Mouse (Mus musculus) layer of hippocampus, postnatal 36 days (tissue): ENCODE measurements around the gene 4930568D16Rik. TPM values are rescaled to one million over a fixed set of nuclear protein-coding genes. Genes with fewer than 3 reads are reported as not detected.
A peak's percentile ranks its signal among the peaks of the same experiment; 100 is the strongest.

Source experiments
- DNase-seq, 2 experiments: peaks; one replicate each; pipeline ENCODE4 v3.0.0; 2022
- total RNA-seq, 2 experiments: library from RNA; stranded (reverse); gene quantifications; 2 replicates each; pipeline ENCODE4 v1.2.3; 2021

The 4930568D16Rik gene
- total RNA-seq: not detected

DNA sequence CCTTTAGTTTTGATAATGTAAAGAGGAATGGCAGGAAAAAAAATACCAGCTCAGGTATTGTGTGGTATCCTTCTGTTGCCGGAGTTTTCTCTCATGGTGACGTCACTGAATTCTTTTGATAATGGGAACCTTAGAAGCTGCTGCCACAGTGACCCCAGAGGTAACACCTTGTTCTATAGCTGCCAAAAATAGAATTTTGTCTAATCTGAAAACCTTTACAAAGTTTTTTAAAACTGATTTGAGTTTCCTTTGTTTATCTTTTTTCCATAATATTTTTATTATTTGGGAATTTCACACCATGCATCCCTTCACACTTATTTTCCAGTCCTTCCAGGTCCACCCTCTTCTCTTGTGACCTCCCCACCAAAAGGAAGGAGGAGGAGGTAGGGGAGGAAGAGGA lies at the start of gene 4930568D16Rik:
Gene 4930568D16Rik (minus strand): TSS at position 101 of the 400 bp plus-strand sequence.
- DNase-seq: no peak

DNA sequence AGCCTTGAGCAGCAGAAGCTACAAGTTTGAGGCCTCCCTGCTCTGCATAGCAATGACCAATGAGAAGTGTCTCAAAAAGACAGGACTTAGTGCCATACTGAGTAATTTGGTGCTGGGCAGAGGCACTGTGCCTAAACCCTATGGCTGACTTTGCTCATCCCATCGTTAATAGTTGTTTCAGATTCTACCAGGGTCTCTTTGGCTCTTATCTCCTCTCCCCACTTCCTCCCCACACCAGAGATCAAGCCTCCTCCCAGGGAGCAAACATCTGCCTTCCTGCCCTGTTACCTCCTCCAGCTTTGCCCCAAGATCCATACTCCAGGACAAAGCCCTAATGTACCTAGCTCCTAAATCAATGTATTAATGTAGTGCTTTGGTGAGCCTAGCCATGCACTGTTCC lies 49.7 kb upstream of the 4930568D16Rik start:
- DNase-seq: no peak

DNA sequence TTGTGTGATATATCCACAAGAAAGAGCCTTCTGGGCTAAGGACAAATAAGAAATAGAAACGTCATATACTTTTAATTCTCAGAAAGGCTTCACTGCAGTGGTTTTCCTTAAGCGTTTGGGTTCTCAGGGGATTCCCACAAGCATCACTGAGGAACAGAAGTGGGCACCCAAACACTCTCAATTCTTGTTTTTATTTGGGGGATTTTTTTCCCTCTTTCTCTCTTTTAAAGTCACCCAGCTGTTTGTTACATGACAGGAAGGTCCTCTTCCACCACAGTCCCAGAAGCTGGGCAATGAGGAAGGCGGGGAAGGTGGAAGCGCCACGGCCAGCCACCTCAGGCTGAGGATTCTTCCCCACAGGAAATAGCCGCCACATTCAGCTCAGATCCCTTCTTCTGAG lies 48.9 kb upstream of the 4930568D16Rik start:
- DNase-seq: no peak

DNA sequence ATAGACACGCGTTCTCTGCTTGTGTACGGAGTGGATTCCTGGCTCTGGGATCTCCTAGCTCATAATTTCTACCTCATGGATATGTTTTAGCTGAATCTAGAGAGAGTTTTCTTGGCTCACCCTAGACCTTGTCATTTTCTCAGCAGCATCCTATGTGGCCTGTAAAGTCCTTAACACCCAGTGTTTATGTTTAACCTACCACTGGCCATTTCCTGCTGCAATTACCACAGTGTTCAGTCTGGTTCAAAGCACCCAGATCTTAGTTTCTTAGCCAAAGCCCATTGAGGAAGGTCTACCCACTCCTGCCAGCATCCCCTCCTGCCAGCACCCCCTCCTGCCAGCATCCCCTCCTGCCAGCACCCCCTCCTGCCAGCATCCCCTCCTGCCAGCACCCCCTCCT lies 45.3 kb upstream of the 4930568D16Rik start:
- no peak for DNase-seq

DNA sequence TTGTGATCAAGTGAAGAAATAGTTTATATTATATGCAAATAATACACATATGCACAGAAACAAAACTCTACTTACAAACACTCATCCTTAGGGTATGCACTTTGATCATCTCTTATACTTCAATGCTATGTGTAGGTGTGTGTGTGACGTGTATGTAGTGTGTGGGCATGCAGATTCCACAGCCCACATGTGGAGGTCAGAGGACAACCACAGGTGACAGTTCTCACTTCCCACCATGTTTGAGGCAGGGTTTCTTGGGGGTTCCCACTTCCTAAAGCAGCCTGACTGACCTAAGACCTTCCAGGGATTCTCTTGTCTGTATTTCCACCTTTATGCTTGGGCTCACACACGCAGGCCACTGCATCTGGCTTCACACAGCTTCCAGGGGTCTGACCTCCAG lies 44.7 kb upstream of the 4930568D16Rik start:
- no peak for DNase-seq

DNA sequence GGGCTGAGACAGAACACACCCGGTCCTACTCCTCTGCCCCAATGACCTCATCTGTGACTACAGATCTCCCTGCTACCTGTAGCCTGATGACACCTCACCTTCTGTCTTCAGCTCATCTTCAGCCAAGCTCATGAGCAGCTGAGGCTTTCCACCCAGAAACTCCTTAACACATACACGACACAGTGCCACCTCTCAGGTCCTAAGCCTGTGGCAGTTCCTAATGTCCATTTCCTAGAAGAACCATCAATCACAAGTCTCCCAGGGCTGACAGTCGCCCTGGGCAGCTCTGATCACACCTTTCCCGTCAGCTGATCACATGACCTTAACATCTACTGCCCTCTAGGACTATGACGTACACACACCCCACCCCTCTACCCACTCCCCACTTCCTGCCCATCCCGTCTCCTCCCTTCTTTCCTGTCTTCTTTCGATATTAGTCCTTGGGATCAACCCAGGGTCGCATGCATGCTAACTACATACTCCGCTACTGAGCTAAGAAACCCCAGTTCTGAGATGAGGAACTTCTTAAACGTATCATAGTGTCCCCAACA lies 44.2 kb upstream of the 4930568D16Rik start:
- DNase-seq: no peak

DNA sequence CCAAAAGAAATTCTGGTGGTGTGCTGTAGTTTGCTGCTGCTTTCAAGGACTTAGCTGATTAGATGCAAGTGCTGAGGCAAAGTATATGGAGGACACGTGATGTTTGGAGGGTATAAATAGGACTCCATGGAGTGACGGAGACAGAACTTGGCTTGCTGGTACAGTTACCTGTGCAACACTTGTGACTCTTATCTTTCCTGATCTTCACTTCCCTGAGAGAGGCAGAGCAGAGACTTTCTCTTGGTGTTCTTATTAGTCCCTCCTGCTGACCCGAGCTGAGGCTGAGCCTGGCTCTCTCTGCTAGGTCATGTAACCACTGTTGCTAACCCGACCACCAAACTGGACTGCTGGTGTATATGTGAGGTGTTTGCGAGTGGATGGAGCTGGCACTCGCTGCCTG lies 41.9 kb upstream of the 4930568D16Rik start:
- DNase-seq: no peak

DNA sequence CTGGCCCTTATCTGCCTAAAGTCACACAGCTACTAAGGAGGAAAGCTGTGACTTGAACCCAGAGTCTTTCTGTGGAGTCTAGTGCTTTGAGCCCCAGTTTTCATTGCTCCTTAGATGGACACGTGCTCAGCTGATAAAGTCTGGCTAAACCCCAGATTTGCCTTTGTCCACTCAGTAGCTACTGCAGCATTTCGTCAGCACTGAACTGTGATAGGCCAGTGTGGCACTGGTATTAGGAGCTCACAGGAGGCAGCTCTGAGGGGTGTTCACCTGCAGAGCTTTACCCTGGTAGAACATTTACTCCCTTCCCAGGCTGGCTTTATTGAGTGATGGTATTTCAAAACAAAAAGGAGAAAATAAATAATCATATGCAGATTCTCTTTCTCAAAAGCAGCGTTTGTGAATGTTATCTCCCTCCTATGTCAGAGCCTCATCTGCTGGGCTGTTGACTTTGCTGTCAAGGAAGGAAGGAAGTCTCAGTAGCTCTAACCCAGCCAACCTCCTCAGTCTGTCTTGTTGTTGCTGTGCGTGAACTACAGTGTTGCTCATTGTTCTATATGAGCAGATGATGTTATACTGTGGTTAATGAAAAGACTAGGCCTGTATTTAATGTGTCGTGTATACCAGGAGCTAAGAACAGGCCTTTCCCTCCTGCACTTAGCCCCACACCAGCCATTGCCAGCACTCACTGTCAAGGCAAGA lies 41.0 kb upstream of the 4930568D16Rik start:
- no peak for DNase-seq

DNA sequence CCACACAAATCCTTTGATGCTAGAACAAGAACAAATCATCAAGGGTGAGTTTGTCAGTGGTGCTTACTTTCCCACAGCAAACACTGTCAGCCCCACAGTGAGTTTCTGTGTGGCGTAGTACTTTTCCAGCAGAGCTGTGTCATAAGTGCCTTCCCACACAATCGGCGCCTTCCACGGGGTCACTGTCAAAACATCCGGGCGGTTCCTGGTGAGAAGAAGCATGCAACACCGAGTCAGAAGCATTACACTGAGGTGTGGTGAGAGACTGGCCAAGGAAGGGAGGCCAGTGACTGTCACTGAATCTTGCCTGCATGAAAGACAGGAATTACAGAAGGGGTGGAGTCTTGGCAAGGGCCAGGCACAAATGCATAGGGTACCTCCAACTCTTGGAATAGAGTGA lies 40.3 kb upstream of the 4930568D16Rik start:
- no peak for DNase-seq

DNA sequence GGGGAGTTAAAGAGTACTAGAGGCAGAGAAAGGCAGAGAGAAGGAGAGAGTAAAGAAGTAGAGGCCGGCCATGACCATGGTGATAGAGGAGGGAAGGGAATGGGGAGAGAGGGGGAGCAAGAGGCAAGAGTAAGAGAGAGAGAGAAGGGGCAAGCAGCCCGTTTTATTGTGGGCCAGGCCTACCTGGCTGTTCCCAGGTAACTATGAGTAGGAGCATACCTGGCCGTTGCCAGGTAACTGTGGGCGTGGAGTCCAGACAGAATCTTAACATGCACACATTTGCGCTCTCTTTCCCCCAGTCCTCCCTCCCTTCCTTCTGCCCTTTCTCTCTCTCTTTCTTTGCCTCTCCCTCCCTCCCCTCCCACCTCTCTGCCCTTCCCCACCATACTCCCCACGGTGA lies 39.7 kb upstream of the 4930568D16Rik start:
- DNase-seq: no peak

DNA sequence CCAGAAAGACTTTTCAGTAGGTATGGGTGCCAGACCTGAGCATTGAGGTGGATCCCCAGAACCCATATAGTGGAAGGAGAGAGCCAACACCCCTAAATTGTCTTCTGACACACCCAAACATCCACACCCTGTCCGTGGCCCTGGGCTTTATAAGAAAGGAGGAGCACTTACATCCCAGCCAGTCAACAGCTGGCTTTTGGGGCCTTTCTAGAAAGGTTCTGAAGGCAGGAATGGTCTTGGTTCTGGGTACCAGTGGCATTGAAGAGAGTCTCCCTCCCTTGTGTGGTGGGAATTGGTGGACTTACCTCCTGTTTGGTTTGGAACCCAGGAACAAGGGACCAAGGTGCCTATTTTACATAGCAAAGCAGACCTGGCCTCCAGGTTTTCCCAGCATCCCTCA lies 39.1 kb upstream of the 4930568D16Rik start:
- DNase-seq: no peak

DNA sequence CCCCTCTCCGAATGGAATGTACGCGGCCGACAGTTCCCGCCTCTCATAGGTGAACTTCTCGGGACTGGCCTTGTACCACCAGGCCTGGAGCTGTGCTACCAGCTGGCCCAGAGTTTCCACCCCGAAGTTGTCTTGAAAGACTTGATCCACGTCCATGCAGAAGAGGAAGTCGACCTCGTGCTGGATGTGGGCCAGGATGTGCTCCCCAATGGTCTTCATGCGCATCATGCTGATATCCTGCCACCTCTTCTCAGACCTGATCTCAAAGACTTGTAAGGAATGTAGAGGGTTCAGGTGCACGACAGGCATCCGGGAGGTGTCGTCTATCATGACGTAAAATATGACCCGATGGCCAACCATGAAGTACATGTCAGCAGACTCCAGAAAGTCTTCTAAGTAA lies 34.9 kb upstream of the 4930568D16Rik start:
- no peak for DNase-seq

DNA sequence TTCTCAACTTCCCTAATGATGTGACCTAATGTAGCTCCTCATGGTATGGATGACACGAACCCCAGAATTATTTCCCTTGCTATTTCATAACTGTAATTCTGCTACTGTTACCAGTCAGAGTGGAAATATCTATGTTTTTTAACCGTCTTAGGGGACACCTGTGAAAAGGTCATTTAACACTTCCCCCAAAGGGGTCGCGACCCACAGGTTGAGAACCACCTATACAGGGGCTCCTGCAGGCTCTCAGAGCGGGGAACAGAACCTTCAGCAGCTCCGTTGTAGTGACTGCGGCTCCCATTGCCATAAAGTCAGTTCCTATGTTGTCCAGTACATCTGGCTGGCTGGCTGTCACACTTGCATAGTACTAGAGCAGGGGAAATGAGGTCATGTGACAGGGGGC lies 33.2 kb upstream of the 4930568D16Rik start:
- no peak for DNase-seq

DNA sequence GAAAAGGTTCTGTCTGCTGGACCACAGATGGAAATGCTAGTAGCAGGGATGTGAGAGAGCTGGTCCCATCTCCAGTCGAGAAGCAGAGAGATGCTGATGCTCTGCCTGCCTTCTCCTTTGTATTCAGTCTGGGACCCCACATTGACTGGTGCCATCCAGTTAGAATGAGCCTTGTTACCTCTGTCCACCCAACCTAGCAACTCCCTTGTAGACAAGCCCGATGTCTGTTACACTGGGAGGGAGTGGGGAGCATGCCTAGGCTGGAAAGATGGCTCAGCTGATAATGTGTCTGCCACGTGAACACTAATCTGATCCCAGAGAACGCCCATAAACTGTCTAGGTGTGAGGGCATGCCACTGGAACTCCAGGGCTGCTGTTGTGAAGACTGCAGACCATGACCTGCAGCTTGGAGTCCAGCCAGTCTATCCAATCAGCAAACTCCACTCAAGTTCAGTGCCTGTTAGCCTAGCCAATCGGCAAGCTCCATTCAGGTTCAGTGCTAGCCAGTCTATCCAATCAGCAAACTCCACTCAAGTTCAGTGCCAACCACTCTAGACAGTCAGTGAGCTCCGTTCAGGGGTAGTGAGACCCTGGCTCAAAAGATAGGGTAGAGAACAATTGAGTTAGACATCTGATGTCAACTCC lies 30.8 kb upstream of the 4930568D16Rik start:
- no peak for DNase-seq

DNA sequence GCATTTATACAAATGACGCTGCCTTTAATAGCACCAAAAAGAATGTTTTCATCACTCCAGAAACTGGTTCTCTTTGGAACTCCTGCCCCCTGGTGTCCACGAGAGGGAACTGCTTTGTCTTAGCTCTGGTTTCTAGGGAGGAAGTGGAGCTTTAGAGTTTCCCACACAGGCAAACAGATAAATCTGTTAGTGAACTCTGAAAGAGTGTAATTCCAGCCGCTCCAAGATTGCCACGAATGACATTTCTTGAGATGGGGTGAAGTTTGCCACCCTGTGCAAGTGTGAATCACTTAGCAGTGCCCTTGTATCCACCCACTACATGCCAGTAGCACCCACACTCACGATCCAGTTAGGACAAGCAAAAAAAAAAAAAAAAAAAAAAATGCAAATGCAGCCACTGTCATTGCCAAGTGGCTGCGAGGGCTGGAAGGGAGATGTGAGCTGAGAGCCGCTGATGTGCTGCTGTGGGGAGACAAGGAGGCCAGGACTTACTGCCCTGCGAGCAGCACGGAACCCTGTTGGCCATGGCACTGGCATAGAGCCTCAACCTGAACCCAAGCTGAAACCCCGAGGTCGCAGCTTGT lies 30.2 kb upstream of the 4930568D16Rik start:
- peak; percentile 58 to 75 for DNase-seq

DNA sequence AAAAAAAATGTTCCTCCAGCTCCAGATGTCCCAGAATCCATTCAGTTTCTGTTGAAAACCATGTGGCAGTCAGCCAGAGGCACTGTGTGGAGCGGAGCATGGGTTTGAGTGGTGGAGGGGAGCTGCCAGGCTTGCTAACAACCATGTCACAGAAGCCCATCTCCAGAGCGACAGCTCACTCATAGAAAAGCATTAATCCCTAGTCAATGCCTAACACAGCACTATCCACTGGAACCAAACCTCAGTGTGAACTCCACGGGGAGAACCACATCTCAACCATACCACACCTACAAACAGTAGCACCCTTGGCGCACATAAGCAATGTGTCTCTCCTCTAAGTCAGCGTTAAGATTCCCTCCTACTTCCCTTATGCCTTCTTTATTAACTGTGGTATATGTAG lies 29.6 kb upstream of the 4930568D16Rik start, which contains the start of gene 4930402F06Rik:
Gene 4930402F06Rik (minus strand): TSS at position 80 of the 400 bp plus-strand sequence.
- DNase-seq: peak; percentile 14 to 32

DNA sequence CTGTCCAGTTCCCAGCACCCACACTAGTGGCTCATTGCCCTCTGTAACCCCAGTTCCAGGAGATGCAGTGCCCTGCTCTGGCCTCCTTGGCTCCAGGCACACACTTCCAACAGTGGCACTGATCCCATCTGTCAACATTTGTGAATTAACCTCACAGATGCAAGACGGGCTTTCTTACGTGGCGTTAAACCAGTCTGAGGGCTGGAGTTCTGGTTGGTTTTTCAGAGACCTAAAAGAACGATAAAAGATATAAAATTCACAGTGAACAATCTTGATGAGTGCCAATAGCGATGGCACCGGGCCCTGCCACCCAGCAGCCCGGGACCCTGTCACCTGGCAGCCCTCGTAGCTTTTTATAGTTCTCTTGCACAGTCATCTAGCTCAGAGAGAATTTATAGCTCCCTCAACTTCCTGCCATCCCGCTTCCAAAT lies 17.9 kb upstream of the 4930568D16Rik start:
- no peak for DNase-seq

DNA sequence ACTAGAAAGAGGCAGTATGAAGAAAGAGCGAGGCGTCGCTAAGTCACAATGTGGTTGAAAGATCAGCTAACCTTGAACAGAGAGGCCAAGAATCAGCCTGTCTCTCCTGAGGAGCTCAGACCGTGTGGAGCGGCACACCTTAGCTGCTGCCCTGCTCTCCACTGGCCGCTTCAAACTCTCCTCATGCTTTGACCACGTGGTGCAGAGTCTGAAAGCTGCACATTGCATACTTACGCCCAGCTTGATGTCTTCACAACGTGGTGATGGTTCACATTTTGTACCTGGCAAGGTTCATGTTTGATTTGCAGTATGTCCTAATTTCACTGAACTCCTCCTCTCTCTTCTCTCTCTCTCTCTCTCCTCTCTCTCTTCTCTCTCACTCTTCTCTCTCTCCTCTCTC lies 11.8 kb upstream of the 4930568D16Rik start:
- no peak for DNase-seq

DNA sequence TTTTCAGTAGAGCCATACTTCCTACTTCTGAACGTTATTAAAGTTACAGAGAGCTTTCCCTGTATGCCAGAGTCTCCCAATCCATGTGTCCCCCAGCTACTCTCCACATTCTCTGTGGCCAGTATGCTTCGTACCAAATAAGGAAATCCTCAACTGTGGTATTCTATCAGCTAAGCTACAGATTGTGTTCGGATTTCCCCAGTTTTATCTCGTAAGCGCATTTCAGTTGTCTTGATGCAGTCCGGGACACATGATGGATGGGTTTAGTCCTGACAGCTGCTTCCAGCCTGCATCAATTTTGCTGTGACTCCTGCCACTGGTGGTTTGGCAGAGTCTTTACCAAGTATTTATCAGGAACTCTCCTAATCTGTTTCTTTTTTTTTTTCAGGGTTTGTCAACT lies 10.1 kb upstream of the 4930568D16Rik start:
- no peak for DNase-seq

DNA sequence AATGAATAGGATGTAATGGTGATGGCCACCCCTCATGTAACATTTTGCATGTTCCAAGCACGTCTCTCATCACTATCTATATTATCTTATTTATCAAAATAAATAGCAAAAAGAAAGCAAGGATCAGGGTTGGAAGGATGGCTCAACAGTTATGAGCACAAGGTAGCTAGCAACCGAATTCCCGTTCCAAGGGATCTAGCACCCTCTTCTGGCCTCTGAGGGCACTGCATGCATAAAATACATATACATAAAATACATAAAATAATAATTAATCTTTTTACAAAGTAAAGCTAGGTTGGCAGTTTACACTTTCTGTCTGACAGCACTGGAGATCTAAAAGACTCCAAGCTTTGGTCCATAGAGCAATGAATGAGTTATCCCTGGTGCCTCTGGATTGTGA lies 5.5 kb upstream of the 4930568D16Rik start:
- DNase-seq: no peak

DNA sequence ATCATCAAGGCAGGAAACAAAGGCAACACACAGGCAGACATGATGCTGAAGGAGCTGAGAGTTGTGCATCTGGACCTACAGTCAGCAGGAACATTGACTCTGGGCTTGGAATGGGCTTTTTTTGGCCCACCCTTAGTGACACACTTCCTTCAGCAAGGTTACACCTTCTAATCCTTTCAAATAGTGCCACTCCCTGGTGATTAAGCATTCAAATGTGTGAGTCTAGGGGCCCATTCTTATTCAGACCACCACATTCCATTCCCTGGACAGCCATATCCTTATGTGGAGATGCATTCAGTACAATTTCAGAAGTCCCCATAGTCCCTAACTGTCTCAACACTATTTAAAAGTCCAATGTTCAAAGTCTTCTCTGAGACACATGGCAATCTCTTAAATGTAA lies 3.2 kb upstream of the 4930568D16Rik start:
- DNase-seq: no peak

DNA sequence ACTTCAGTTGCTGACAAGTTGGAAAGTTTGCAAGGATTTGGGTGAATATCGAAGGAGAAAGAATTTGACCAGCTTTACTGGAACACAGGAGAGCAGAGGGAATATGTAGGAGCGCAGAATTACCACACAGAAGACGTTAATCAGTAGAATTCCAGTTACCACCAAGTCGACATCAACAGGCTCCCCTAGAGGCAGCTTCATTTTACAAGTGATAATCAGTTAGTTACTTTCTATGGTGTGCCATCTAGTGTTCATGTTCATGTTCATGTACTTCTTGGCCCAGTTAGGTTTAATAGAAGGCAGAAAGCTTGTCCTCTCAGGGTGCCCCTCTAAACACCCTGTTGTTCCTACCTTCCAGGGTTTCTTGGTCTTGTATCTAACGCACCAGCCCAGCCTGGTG lies 18.3 kb downstream of the 4930568D16Rik start:
- DNase-seq: no peak

DNA sequence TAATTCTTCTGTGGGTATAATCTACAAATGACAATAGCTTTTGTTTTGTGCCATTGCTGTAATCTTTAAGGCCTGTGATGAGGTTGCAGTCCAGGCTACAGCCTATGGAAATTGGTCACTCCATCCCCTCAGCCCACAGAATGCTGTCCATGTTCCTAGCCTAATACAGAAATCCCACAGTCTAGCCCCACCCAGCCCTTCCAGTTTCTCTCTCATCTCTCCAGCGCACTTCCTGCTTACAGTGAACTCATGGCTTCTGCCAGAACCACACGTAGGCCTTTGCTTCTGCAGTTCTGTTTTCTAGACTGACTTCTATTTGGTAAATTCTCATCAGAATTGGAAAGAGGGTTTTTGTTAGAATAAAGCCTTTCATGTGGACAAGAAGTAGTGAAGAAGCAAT lies 21.5 kb downstream of the 4930568D16Rik start:
- no peak for DNase-seq

DNA sequence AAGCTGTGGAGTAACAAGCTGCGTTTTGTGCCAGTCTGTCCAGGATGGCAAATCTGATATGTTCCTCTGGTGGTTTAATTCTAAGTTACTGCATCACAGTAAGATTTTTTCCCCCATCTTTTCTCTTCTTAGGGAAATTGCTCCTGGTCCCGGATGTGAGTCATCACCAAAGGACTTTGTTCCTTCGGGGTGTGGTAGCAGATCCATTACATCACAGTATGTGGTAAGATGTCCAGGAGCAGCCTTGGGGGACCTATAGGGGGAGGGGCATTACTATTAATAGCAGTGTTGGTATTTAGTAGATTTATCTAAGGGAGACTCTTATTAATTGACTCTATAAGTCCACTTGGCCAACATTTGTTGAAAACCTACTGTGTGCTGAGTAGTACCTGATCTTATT lies 24.9 kb downstream of the 4930568D16Rik start:
- no peak for DNase-seq
